Mouse (Mus musculus): Measurements from ENCODE around the gene Nt5c.
"Not testable (repeated sequence)": the region's sequence is repeated elsewhere in the genome, so short reads cannot be mapped to it uniquely, and the experiment has no call there.

Gene Nt5c

GRCm38 (mm10) chr11:115511121-115511520, 19.5 kb upstream of the Nt5c start:
- no peak for DNase-seq (ENCODE audit: low spot score in 2 of 2)

DNA sequence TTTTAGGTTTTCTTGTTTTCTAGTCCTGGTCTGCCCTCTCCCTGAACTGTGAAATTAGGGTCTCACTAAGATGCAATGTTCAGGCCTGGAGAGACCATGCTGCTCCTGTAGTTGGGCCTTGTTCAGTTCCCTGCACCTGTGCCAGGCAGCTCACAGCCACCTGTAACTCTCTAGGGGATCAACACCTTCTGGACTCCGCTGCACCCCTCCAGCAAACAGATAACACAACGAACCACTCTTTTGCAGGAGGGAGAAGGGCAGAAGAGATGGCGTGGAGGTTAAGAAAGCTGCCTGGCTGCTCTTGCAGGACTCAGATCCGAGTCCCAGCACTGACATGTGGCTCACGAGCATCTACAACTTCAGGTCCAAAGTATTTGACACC, 18.8 kb upstream of the Nt5c start:
- DNase-seq (ENCODE audit: low spot score in 2 of 2) = no peak

GRCm38 (mm10) chr11:115509773-115510506, 18.3 kb upstream of the Nt5c start:
- no peak for DNase-seq (ENCODE audit: low spot score in 2 of 2)

DNA sequence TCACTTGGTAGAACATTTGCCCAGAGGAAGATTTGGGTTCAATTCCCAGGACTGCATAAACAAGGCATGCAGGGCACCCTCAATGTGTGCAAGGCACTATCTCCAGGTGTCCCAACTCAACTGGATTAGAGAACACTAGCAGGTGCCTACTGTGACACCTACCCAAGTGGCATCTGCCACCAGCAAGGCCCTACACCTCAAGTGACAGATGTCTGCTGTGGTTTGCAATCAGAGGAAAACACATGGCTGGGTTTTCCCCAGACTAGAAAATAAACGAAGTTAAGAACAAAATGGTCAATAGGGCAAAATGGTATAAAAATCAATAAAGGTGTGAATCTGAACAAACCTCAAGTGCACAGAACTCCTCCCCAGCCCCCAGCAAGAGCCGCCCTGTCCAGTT, 16.4 kb upstream of the Nt5c start:
- peak in 1 of 2 experiments; percentile 41 for DNase-seq (ENCODE audit: low spot score in 2 of 2)

DNA sequence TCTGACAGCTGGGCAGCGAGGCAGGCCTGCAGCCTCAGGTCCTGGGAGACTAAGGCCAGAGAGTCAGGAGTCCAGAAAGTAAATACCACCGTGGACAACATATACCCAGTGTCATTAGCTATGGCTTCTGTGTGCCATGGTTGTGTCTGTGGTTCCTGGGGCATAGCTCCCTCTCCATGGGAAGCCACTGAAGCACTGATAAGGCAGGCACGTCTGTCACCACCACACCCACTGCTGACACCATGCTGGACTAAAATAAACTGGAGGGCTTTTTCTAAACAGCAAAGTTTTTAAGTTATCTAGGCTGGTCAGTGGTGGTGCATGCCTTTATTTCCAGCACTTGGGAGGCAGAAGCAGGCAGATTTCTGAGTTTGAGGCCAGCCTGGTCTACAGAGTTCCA, 14.9 kb upstream of the Nt5c start:
- no peak for DNase-seq (ENCODE audit: low spot score in 2 of 2)

DNA sequence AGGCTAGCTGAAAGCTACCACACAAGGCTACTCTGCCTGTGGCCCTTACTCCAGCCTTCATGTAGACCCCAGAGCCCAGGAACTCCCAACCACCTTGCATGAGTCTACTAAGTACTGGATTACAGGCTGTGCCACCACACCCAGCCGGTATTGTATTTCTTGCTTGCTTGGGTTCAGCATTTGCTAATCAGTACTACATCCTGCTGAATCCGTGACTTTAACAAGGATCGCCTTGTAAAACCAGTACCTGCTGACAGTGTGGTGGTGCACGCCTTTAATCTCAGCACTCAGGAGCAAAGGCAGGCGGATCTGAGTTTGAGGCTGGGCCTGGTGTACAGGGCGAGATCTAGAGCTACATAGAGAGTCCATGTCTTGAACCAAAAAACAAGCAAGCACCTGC, 11.0 kb upstream of the Nt5c start:
- no peak for DNase-seq (ENCODE audit: low spot score in 2 of 2)

- not testable (repeated sequence) for DNase-seq (ENCODE audit: low spot score in 2 of 2)
Measured at GRCm38 (mm10) chr11:115496559-115496958, 4.9 kb upstream of the Nt5c start.

GRCm38 (mm10) chr11:115492387-115492786, 725 bp upstream of the Nt5c start:
- DNase-seq (ENCODE audit: low spot score in 2 of 2) = no peak

DNA sequence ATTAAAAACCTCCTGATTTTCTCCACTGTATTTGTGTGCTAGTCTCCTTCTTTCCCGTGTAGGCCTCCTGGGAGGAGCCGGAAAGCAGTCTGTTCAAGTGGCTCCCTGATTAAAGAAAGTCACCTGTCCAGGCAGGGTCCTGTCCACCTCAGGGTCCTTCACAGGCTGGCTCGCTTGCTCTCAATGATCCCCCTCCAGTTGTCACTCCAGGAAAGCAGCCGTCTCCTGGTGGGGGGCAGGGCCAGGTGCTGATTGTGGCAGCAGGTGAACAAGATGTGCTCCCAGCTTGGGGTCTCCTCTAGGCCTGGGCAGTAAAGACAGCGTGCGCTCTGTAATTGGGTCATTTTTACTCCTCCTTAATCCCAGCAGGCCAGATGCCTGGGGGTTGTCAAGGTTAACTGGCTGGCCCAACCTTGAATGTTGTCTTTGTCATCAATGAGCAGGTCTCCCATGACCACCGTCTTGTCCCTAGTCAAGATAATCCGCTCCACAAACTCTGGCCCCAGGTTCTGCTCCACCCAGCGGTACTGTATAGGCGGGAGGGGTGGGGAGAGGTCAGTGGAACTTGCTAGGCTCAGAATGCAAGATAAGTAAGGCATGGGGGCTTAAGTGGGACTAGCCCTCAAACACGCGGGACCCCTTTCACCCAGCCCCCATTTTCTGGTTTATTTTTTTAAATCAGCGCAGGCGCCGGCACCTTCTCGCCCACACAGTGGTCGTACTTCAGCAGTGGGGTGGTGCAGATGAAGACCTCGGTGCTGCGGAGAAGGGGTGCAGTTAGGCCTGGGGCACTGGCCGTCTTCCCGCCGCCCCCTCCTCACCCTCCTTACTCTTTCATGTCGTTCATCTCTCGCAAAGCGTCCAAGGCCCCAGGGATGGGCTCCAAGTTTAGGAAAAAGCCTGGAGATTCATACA, 964 bp downstream of the Nt5c start:
- no peak for DNase-seq (ENCODE audit: low spot score in 2 of 2)

DNA sequence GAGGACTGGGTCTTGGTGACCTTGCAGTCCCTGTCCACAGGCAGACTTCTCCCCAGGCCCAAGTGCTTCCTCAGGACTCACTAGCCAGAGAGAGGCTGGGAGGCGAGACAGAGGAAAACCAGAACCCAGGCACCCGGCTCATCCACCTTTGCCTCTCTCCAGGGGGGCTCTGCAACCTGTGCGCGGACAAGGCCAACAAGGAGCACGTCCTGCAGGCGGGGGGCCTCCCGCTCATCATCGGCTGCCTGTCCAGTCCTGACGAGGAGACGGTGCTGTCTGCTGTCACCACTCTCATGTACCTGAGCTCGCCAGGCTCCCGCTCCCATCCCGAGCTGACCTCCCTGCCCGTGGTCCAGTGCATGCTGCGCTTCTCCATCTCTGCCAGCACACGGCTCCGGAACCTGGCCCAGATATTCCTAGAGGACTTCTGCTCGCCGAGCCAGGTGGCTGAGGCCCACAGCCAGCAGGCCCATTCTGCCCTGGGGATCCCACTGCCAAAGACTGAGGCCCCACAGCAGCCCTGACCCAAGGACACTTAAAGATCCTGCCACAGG, 3.0 kb downstream of the Nt5c start:
- no peak for DNase-seq (ENCODE audit: low spot score in 2 of 2)

DNA sequence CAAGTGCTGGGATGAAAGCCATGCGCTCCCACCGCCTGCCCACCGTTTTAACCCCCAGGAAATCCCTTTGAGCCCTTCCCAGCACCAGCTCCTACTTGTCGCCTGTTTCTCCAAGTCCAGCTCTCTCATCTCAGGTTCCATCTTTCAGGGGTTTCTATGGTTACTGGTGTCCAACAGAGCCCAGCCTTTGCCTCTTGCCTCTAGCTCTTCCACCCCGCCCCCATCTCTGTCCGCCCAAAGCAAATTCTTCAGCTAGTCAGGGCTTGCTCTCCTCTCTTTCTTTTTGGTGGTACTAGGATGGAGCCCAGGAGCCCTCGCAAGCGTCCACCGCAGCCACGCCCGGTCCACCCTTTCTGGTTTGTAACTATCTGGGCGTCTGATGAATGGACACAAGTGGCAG, 6.5 kb downstream of the Nt5c start:
- no peak for DNase-seq (ENCODE audit: low spot score in 2 of 2)

- peak; percentile 53 to 82 for DNase-seq (ENCODE audit: low spot score in 2 of 2)
Measured at GRCm38 (mm10) chr11:115483726-115484125, 7.9 kb downstream of the Nt5c start.

DNA sequence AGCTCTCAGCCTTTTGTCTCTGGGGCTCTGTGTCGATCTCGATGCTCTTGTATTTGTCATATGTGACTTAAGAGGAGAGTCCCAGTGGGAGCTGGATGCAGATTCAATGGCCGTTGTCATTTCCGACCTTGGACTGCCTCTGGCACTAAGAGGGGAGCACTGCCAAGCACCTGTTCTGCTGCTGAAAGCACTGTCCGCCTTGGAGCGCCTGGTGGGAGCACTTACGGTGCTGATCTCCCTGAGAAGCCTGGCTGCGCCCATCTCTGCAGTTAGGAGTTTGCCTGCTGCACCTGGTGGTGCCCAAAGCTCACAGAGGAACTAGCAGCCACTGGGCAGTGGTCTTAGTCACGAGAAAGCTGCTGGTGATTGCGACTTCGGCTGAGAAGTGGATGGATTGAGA, 8.4 kb downstream of the Nt5c start:
- DNase-seq (ENCODE audit: low spot score in 2 of 2) = no peak

- DNase-seq (ENCODE audit: low spot score in 2 of 2) = peak; percentile 59
Measured at GRCm38 (mm10) chr11:115481553-115482259, 10.0 kb downstream of the Nt5c start.

- DNase-seq (ENCODE audit: low spot score in 2 of 2) = no peak
Measured at GRCm38 (mm10) chr11:115478296-115478938, 13.2 kb downstream of the Nt5c start.

DNA sequence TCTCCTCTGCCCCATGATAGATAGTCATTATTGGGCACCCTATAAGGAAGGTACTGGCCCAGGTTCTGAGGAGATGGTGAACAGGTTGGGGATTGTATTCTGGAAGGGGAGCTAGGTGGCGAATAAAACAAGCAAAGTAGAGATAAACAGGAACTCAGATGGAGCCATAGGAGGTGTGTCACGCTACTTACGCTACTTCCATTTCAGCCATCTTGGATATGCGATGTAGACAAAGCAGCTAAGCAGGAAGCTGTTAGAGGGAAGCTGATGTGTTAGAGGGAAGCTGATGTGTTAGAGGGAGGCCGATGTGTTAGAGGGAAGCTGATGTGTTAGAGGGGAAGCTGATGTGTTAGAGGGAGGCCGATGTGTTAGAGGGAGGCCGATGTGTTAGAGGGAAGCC, 14.3 kb downstream of the Nt5c start:
- DNase-seq (ENCODE audit: low spot score in 2 of 2) = not testable (repeated sequence)

GRCm38 (mm10) chr11:115476630-115477029, 15.0 kb downstream of the Nt5c start:
- DNase-seq (ENCODE audit: low spot score in 2 of 2) = not testable (repeated sequence)

- DNase-seq (ENCODE audit: low spot score in 2 of 2) = no peak
Measured at GRCm38 (mm10) chr11:115475758-115476237, 15.9 kb downstream of the Nt5c start.

DNA sequence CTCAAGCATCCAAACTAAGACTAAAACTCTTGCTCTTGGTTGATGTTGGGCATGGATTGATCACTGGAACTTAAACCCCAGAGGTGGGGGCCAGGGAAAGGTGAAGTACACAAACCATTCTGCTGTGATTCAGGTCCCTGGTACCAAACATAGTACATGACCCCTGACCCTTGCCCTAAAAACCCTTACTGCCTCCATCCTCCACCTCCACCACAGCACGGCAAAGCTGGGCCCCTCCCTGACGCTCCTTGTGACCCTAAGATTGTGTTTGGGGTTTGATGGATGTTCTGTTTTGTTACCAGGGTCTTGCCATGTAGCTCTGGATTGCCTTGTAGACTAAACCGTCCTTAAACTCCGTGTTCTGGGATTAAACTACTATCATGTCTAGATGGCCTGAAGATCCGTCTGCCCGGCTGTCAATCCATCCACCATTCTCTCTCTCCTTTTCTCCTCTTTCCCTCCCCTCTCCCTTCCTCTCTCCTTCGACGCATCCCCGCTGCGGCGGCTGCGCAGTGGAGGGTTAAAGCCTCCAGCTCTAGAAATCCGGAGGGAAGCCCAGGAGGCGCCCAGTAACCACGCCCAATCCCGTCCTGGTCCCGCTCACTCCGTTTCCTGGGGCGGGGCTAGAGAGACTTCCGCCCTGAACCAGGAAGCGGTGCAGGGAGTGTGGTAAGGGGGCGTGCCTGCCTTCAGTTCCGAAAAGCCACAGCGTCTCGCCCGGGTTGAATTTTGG, 16.5 kb downstream of the Nt5c start, which contains the start of gene Armc7:
TSS of gene Armc7 (plus strand) at position 643 of the 733 bp plus-strand sequence.
- DNase-seq (ENCODE audit: low spot score in 2 of 2) = peak; percentile 89 to 92

GRCm38 (mm10) chr11:115473626-115474275, 17.9 kb downstream of the Nt5c start:
- DNase-seq (ENCODE audit: low spot score in 2 of 2) = peak; percentile 92 to 96
